Mouse (Mus musculus): ENCODE results near the gene Smyd3.

GRCm38 (mm10) chr1:179309487-179309886, 208.4 kb downstream of the Smyd3 start:
- TF ChIP-seq CTCF (IDR thresholded peaks at IDR 0.05; ENCODE audit: control insufficient read depth, insufficient read depth, insufficient read length) (no peak), USF1 (IDR thresholded peaks at IDR 0.05; ENCODE audit: low read depth) (no peak), MYOD1 (IDR thresholded peaks at IDR 0.05; ENCODE audit: control insufficient read depth, insufficient read length, low read depth) (no peak), FOSL1 (IDR thresholded peaks at IDR 0.05; ENCODE audit: insufficient read depth, low read length, poor library complexity, severe bottlenecking) (no peak), MAX (IDR thresholded peaks at IDR 0.05) (no peak)

Data from C2C12 (cell line).